Mouse (Mus musculus) liver, embryonic 13.5 days (tissue): ENCODE measurements around the gene Mgrn1. TPM values are rescaled to one million over a fixed set of nuclear protein-coding genes. Genes with fewer than 3 reads are reported as not detected.
A peak's percentile ranks its signal among the peaks of the same experiment; 100 is the strongest.

Source experiments
- ATAC-seq: fragments of 200-750 bp; cut with Nextera tagmentation; 2 replicates; pipeline ENCODE4 v1.8.0; 2017; ENCODE audit warnings: low read depth, mild to moderate bottlenecking, moderate number of reproducible peaks, moderate library complexity
- DNase-seq: peaks from one replicate; pipeline ENCODE4 v3.0.0; 2022
- H3K27ac ChIP-seq: fragments of 300-500 bp; sonication (generic); 2 replicates; pipeline ENCODE4 v1.5.1; 2015; ENCODE audit warnings: moderate library complexity, mild to moderate bottlenecking, inconsistent platforms
- H3K27me3 ChIP-seq: fragments of 300-500 bp; sonication (generic); 2 replicates; pipeline ENCODE4 v1.6.1; 2015; ENCODE audit warnings: mild to moderate bottlenecking, inconsistent platforms
- H3K36me3 ChIP-seq: fragments of 300-500 bp; sonication (generic); 2 replicates; pipeline ENCODE4 v1.6.1; 2015; ENCODE audit warnings: mild to moderate bottlenecking, inconsistent platforms
- H3K4me1 ChIP-seq: fragments of 300-500 bp; sonication (generic); replicated peaks from 2 replicates; pipeline ENCODE4 v1.6.1; 2015; ENCODE audit warnings: inconsistent platforms
- H3K4me2 ChIP-seq: fragments of 300-500 bp; sonication (generic); 2 replicates; pipeline ENCODE4 v1.6.1; 2015; ENCODE audit warnings: inconsistent platforms, mild to moderate bottlenecking, moderate library complexity
- H3K4me3 ChIP-seq: fragments of 300-500 bp; sonication (generic); replicated peaks from 2 replicates; pipeline ENCODE4 v1.5.1; 2015; ENCODE audit warnings: mild to moderate bottlenecking, inconsistent platforms
- H3K9ac ChIP-seq: fragments of 300-500 bp; sonication (generic); 2 replicates; pipeline ENCODE4 v1.6.1; 2015; ENCODE audit warnings: mild to moderate bottlenecking, inconsistent platforms
- H3K9me3 ChIP-seq: fragments of 300-500 bp; sonication (generic); replicated peaks from 2 replicates; pipeline ENCODE4 v1.6.1; 2016; ENCODE audit warnings: inconsistent platforms
- WGBS: fragments of 180-500 bp; shearing (Covaris S2); methylation state at CpG from one replicate; pipeline ENCODE4 v1.1.7; 2015; ENCODE audit not compliant: insufficient replicate concordance; 5-methylcytosine and 5-hydroxymethylcytosine counted together
- polyA plus RNA-seq: library from polyadenylated mRNA; unstranded; fragments of >200 nt; fragmentation: Nextera tagmentation; extraction: Ambion mirVana; gene quantifications from 2 replicates; pipeline ENCODE4 v1.2.1, GENCODE M21; 2015

The Mgrn1 gene
- polyA plus RNA-seq, 1 experiment from 2014 or later = 22.6 TPM

DNA sequence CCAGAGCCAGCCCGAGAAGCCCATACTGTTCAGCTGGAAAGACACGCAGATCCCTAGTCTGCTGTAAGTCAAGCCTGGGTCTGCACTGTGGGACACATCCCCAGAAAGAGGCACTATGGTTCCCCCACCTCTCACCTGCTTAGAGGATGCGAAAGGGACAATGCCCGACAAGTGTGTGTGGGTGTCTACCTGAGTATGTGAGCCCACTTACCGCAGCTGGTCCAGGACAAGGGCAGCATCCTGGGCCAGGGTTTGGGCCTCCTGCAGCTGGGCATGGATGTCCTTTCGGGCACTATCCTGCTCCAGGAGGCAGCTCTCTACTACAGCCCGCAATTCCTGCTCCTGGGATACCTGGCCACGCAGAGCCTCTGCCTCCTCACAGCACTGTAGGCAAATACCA lies 56.8 kb downstream of the Mgrn1 start:
- ATAC-seq (no peak), DNase-seq (no peak)
- Histone ChIP-seq H3K9ac (no peak overlapping the region), H3K36me3 (peaks cover 57% of the 10 kb centered on the region), H3K27ac (no peak overlapping the region), H3K27me3 (no peaks in the 10 kb centered on the region), H3K4me2 (no peak overlapping the region), H3K4me1 (peaks cover 29% of the 10 kb centered on the region), H3K4me3 (no peak overlapping the region), H3K9me3 (no peaks in the 10 kb centered on the region)
- 79% methylated on average over 8 of the region's 8 CpGs for WGBS

DNA sequence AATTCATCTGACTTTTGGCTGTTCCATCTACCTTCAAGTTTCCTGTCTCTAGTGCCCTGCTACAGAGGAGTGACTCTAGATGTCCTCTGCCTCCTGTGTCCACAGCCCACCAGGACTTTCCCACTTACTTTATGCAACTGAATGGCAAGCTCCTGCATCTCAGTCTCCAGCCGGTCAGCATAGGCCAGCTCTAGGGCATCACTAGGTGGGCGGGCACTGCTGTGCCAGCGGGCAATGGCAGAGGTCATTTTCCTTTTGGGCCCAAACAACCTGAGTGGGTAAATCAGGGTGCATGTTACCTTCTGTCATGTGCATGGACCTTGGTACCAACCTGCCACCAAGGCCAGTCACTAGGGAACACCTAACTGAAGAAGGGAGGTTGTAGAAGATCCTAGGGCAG lies 57.4 kb downstream of the Mgrn1 start:
- peaks cover 61% of the 10 kb centered on the region for H3K36me3 ChIP-seq

DNA sequence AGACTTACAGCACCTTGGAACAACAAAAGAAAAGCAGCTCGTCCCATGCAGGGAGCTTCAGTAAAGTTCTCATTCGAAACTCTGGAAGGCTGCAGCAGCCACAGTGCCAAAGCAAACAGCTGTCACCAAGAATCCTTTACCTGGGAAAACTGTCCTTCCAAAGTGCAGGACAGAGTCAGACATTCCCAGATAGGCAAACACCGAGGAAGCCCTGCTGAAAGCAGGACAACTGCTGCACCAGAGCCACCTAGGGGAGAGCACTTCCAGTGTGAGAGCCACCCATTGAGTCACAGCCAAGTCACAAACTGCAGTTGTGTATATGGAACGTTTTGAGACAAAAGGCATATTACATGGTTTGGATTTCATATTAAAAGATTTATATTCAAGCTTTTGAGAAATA lies 59.4 kb downstream of the Mgrn1 start:
- WGBS = 64% methylated on average over 4 of the region's 4 CpGs
- peaks cover 69% of the 10 kb centered on the region for H3K36me3 ChIP-seq

More for the DNA sequence above, 57.4 kb downstream of the Mgrn1 start:
- Histone ChIP-seq H3K4me3 (no peak overlapping the region), H3K4me1 (peaks cover 29% of the 10 kb centered on the region), H3K27me3 (no peaks in the 10 kb centered on the region), H3K9me3 (no peaks in the 10 kb centered on the region), H3K4me2 (no peak overlapping the region), H3K27ac (no peak overlapping the region), H3K9ac (no peak overlapping the region)
- DNase-seq = no peak
- WGBS = 78% methylated on average over 3 of the region's 3 CpGs
- no peak for ATAC-seq

DNA sequence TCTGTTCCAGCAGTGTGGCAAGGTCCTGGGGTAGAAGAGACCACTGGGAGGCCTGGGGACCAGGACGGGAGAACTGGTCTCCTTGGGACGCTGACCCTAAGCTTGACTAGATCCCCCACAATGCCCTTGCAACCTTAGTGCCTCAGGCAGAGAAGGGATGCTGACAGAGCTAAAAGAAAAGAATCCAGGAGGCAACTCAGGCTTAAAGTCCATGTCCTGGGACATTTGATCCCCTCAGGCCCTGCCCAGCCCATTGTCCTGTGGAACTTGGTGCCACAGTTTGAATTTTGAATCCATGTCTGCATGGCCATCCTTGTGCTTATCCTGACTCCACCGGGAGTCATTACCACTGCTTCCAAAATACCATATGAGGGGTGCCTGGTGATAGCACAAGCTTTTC lies 60.1 kb downstream of the Mgrn1 start:
- H3K4me1 ChIP-seq = peaks cover 11% of the 10 kb centered on the region; the same call in 1 of the 2 replicates
- no peak for ATAC-seq
- no peak overlapping the region for H3K4me3 ChIP-seq
- 70% methylated on average over 3 of the region's 3 CpGs for whole genome bisulfite sequencing
- no peak overlapping the region for H3K27ac ChIP-seq
- no peaks in the 10 kb centered on the region for H3K27me3 ChIP-seq
- DNase-seq = no peak
- no peak overlapping the region for H3K4me2 ChIP-seq
- no peak overlapping the region for H3K9ac ChIP-seq
- H3K9me3 ChIP-seq = no peaks in the 10 kb centered on the region
- peaks cover 68% of the 10 kb centered on the region for H3K36me3 ChIP-seq

More for the DNA sequence above, 59.4 kb downstream of the Mgrn1 start:
- H3K9ac ChIP-seq = no peak overlapping the region
- no peaks in the 10 kb centered on the region for H3K27me3 ChIP-seq
- DNase-seq = no peak
- ATAC-seq = no peak
- peaks cover 12% of the 10 kb centered on the region for H3K4me1 ChIP-seq
- no peak overlapping the region for H3K4me2 ChIP-seq
- H3K9me3 ChIP-seq = no peaks in the 10 kb centered on the region
- no peak overlapping the region for H3K27ac ChIP-seq
- no peak overlapping the region for H3K4me3 ChIP-seq

DNA sequence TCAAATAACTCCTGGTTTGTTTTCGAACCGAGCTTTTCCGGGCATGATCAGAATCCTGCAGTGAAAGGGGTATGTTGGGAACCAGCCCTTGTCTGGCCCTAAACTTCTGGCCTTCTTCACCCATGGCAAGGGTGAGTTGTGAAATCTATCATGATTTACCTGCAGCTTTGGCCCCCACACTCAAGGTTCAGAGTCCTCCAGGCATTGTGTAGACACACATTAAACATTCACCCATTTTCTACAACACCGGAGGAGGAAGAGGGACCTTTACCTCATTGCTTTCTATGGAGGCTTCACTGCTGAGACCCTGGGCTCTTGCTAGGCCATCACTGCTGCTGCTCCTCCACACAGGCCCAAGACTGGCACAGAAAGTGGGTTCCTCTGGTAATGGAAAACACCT lies 61.3 kb downstream of the Mgrn1 start:
- peaks cover 65% of the 10 kb centered on the region for H3K36me3 ChIP-seq
- no peak overlapping the region for H3K9ac ChIP-seq
- H3K4me1 ChIP-seq = peaks cover 11% of the 10 kb centered on the region; the same call in 1 of the 2 replicates
- peak overlapping the region; percentile 35 for H3K27ac ChIP-seq
- no peaks in the 10 kb centered on the region for H3K27me3 ChIP-seq
- no peaks in the 10 kb centered on the region for H3K9me3 ChIP-seq
- ATAC-seq (peak; percentile 44; the same call in 1 of the 2 replicates), DNase-seq (no peak)
- WGBS = 79% methylated on average over 4 of the region's 4 CpGs
- peak overlapping the region; percentile 8; the same call in 1 of the 2 replicates for H3K4me2 ChIP-seq
- H3K4me3 ChIP-seq = no peak overlapping the region

DNA sequence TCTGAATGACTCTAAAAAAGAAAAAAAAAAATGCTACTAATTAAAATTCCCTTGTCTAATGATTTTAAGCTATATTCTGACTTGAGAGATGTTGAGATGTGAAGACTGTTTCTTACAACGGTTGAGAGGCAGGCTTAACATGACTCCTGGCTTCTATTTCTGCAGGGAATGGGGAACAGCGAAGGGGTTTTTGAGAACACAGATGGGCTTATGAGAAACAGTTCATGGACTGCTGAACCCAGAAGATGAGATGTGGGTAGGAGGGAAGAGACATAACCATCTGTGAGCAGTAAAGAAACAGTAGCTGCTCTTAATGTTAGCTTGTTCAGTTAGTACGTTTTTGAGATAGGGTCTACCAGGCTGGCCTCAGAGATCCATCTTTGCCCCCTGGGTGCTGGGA lies 70.6 kb downstream of the Mgrn1 start:
- DNase-seq (no peak), ATAC-seq (no peak)
- Histone ChIP-seq H3K4me3 (no peak overlapping the region), H3K9me3 (no peaks in the 10 kb centered on the region), H3K4me1 (peaks cover 10% of the 10 kb centered on the region), H3K27ac (no peak overlapping the region), H3K27me3 (no peaks in the 10 kb centered on the region), H3K36me3 (peaks cover 53% of the 10 kb centered on the region), H3K9ac (no peak overlapping the region), H3K4me2 (no peak overlapping the region)
- WGBS = 79% methylated on average over 3 of the region's 3 CpGs

DNA sequence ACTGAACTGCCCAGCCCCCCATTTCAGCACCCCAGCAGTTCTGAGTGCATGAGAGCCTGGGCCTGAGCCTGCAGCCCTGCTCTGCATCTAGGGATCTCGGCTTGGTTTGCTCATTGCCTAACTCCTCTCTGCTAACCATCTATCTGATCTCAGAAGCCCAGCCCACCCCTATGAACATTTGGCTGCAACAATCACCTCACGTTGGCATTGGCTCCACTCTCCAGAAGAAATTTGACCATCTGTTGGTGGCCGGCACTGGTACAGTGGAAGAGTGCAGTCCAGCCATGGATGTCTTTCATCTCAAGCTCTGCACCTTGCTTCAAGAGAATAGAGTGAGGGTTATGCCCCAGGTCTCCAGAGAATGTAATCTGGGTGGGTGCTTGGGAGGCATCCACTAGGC lies 71.4 kb downstream of the Mgrn1 start:
- DNase-seq = no peak
- WGBS = 78% methylated on average over 3 of the region's 3 CpGs
- no peak overlapping the region for H3K9ac ChIP-seq
- no peaks in the 10 kb centered on the region for H3K9me3 ChIP-seq
- H3K4me3 ChIP-seq = no peak overlapping the region
- H3K27me3 ChIP-seq = no peaks in the 10 kb centered on the region
- H3K36me3 ChIP-seq = peaks cover 47% of the 10 kb centered on the region
- no peak overlapping the region for H3K27ac ChIP-seq
- ATAC-seq = no peak
- peaks cover 18% of the 10 kb centered on the region for H3K4me1 ChIP-seq
- no peak overlapping the region for H3K4me2 ChIP-seq

DNA sequence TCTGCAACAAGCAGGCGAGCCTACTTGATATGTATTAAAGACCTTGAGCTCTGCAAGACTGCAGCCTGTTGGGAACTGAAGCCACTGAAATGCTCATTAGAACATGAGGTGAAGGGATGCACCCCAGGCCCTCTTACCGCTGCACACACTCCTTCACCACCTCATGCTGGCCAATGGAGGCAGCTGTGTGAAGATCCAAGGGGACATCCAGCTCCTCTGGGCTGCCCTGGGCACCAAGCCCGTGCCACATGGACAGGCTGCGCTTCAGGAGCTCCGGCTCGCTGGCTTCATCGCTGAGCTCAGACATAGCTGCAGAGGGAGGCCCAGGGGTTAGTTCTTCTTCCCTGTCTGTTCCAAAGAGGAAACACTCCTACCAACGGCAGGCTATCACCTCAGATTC lies 74.2 kb downstream of the Mgrn1 start:
- Histone ChIP-seq H3K4me1 (peaks cover 27% of the 10 kb centered on the region), H3K27me3 (no peaks in the 10 kb centered on the region), H3K36me3 (peaks cover 18% of the 10 kb centered on the region), H3K9ac (no peak overlapping the region), H3K4me3 (no peak overlapping the region), H3K9me3 (no peaks in the 10 kb centered on the region), H3K4me2 (no peak overlapping the region), H3K27ac (no peak overlapping the region)
- ATAC-seq = no peak
- WGBS = 60% methylated on average over 8 of the region's 8 CpGs
- no peak for DNase-seq

DNA sequence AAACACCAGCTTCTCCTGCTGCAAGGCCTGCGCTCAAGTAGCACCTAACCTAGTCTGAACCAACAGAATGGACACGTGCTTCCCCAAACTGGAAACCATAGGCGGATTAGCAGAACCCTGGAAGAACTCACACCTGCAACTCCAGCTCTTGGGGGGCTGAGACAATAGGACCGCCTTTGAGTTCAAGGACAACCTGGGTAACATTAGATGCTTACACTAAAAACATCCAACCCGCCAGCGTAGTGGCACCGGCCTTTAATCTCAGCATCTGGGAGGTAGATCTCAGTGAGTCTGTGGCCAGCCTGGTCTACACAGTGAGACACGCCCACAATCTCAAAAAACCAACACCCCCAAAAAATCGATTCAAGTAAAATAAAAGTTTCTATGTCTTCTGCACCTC lies 77.3 kb downstream of the Mgrn1 start:
- no peak for ATAC-seq
- H3K27ac ChIP-seq = peak overlapping the region; percentile 89; the same call in 1 of the 2 replicates
- WGBS = 33% methylated on average over 9 of the region's 9 CpGs
- H3K9me3 ChIP-seq = no peaks in the 10 kb centered on the region
- H3K27me3 ChIP-seq = no peaks in the 10 kb centered on the region
- H3K4me3 ChIP-seq = peak overlapping the region; percentile 87
- no peaks in the 10 kb centered on the region for H3K36me3 ChIP-seq
- peak overlapping the region; percentile 90 for H3K9ac ChIP-seq
- peak overlapping the region; percentile 90 for H3K4me2 ChIP-seq
- DNase-seq = no peak
- H3K4me1 ChIP-seq = peaks cover 30% of the 10 kb centered on the region

DNA sequence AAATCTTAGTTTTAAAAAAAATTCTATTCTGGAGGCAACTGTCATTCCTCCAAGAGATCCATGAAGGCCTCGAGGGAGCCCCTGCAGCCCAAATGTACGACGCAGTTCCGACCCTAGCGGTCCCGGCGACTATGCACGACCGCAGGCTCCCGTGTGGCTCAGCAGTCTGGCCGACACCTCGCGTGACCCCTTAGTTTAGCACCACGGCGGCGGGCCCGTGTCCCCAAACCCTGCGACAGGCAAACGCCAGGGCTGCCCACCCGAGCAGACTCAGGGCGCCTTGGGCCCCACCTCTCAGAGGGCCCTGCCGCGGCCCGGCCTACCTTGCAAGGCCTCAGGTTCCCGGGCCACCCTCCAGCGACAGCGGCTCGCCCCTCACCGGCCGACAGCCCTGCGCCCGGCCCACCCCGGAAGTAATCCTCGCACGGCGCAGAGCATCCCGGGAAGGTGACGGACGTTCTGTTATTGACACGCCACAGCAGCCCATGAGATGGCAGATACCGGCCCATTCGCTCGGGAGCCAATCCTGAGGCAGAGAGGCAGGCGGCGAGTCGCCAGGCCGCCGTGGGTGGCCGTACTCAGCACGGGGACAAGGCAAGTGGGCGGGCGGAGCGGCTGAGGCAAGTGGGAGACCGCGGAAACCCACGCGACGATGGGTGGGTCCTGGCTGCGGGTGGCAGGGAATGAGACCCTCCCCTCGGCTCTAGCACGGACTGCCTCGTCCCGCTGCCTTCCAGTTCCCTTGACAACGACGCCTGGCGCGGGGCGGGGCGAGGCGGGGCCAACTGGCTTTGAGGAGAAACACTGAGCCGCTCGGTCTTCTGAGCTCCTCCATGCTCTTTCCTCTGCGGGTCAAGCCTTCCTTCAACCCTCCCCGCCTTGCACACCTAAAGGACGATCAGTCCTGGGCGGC lies 78.0 kb downstream of the Mgrn1 start, which contains the start of gene Anks3:
Gene Anks3, minus strand, starts transcription at position 409 of the 913 bp plus-strand sequence.
- Histone ChIP-seq H3K4me2 (peak within 1 kb of the TSS; percentile 90), H3K4me3 (peak within 1 kb of the TSS; percentile 87), H3K9ac (peak within 1 kb of the TSS; percentile 90), H3K4me1 (peaks cover 30% of the 10 kb centered on the region), H3K27ac (peak within 1 kb of the TSS; percentile 89), H3K27me3 (no peaks in the 10 kb centered on the region), H3K36me3 (no peaks in the 10 kb centered on the region), H3K9me3 (no peaks in the 10 kb centered on the region)
- under 1% methylated on average over 76 of the region's 76 CpGs for WGBS
- peak; percentile 92 for DNase-seq
- peak; percentile 98 for ATAC-seq

DNA sequence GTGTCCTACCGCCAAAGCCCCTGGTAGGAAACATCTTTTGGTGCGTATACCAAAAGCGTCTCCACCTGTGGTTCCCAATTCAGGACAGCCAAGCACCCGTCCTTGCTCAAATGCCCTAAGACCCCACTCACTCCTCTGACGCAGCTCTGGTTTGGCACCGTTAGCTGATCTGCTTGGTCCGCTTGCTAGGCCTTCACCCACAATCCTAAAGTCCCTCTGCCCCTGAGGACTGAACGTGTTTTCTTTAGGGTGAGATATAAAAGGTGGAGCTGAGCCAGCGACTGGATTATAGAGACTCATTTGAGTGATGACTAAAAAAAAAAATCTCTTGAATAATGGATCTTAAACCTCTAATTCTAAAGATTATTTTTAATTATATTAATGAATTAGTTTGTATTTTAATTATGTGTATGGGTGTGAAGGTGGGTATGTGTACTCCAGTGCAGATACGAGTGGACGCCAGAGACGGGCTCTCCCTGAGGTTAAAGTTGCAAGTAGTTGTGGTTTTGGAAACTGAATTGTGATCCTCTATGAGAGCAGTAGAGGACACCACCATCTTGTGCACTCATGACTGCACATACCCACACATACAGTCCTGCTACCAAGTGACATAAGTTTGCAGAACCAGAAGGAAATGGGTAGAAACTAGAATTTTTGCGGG lies 78.8 kb downstream of the Mgrn1 start:
- Histone ChIP-seq H3K27ac (peak overlapping the region; percentile 89), H3K4me2 (peak overlapping the region; percentile 90), H3K27me3 (no peaks in the 10 kb centered on the region), H3K4me3 (peak overlapping the region; percentile 87), H3K9ac (peak overlapping the region; percentile 90), H3K4me1 (peaks cover 30% of the 10 kb centered on the region), H3K9me3 (no peaks in the 10 kb centered on the region), H3K36me3 (no peaks in the 10 kb centered on the region)
- ATAC-seq (no peak), DNase-seq (no peak)
- WGBS = 18% methylated on average over 13 of the region's 13 CpGs
